Mouse (Mus musculus): ENCODE data around the gene Agk.

Gene Agk

GRCm38 (mm10) chr6:40413046-40413445 is 88.1 kb downstream of the Agk start:
- DNase-seq, result no peak

GRCm38 (mm10) chr6:40413565-40413964 is 88.6 kb downstream of the Agk start:
- DNase-seq, result no peak

- no peak for DNase-seq
Observed at GRCm38 (mm10) chr6:40415799-40416198, 90.8 kb downstream of the Agk start.

GRCm38 (mm10) chr6:40418386-40418785 is 93.4 kb downstream of the Agk start:
- no peak for DNase-seq

- no peak for DNase-seq
Observed at GRCm38 (mm10) chr6:40421099-40421498, 96.1 kb downstream of the Agk start.

- no peak for DNase-seq
Observed at GRCm38 (mm10) chr6:40423013-40423412, 98.0 kb downstream of the Agk start.

- peak; percentile 52 to 76 for DNase-seq
Observed at GRCm38 (mm10) chr6:40423774-40424173, 98.8 kb downstream of the Agk start.

GRCm38 (mm10) chr6:40427441-40427840 is 102.5 kb downstream of the Agk start:
- no peak for DNase-seq

GRCm38 (mm10) chr6:40428696-40429095 is 103.7 kb downstream of the Agk start:
- no peak for DNase-seq

GRCm38 (mm10) chr6:40429521-40429931 is 104.6 kb downstream of the Agk start:
- peak in 1 of 2 experiments; percentile 5 for DNase-seq

GRCm38 (mm10) chr6:40430251-40430650 is 105.3 kb downstream of the Agk start:
- no peak for DNase-seq

- DNase-seq, result no peak
Observed at GRCm38 (mm10) chr6:40430878-40431277, 105.9 kb downstream of the Agk start.

- peak in 1 of 2 experiments; percentile 40 for DNase-seq
Observed at GRCm38 (mm10) chr6:40431356-40431755, 106.4 kb downstream of the Agk start.

- DNase-seq, result no peak
Observed at GRCm38 (mm10) chr6:40431812-40432211, 106.8 kb downstream of the Agk start.

GRCm38 (mm10) chr6:40432346-40433275 is 107.6 kb downstream of the Agk start:
- DNase-seq, result no peak

GRCm38 (mm10) chr6:40434697-40435096 is 109.7 kb downstream of the Agk start:
- no peak for DNase-seq

- DNase-seq, result peak; percentile 13 to 52
Observed at GRCm38 (mm10) chr6:40435151-40436046, 110.4 kb downstream of the Agk start.

- DNase-seq, result peak; percentile 82 to 94
Observed at GRCm38 (mm10) chr6:40436047-40436483, 111.1 kb downstream of the Agk start, which contains the start of gene E330009J07Rik. Gene E330009J07Rik (minus strand): TSS chr6:40436135.

- DNase-seq, result no peak
Observed at GRCm38 (mm10) chr6:40438936-40439335, 114.0 kb downstream of the Agk start, which contains the start of gene Wee2. Gene Wee2 (plus strand): TSS chr6:40439088.

GRCm38 (mm10) chr6:40439731-40440130 is 114.8 kb downstream of the Agk start:
- no peak for DNase-seq

- no peak for DNase-seq
Observed at GRCm38 (mm10) chr6:40441276-40441675, 116.3 kb downstream of the Agk start.

- no peak for DNase-seq
Observed at GRCm38 (mm10) chr6:40441755-40442154, 116.8 kb downstream of the Agk start.

GRCm38 (mm10) chr6:40443281-40443928 is 118.4 kb downstream of the Agk start:
- no peak for DNase-seq
